In the genomic region with DNA sequence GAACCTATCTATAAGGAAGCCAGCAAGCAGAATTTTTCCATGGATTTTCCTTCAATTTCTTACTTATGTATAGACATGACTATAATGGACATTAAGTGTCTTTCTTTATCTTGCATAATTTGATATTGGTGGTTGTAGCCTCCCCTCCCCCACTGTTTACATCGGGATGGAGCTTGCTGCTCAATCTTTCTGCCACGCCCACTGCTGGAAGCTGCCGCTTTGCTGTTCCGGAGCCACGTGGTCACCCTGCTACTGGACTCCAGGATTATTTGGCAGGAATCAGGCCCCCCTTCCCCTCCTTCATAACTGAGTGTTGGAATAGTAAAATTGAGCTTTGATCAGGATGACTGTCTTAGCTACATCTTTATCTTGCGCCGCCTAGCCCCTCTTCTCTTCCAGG, we compare ENCODE assay signal across 12 mouse cellular contexts. TPM values are rescaled to one million over a fixed set of nuclear protein-coding genes. Genes with fewer than 3 reads are reported as not detected.
DNase-seq lines count a peak whose midpoint lies in the region; ATAC-seq and TF ChIP-seq lines count a peak whose summit lies in the region.
"Had no signal": no experiment of that assay in that cellular context is flagged by ENCODE, and none has a peak within 500 bp of the region (broad histone marks: within the 10 kb centered on the region; RNA-seq: fewer than 3 reads in every experiment).

No protein-coding gene starts in this region.

- H3K9me3 ChIP-seq in ES-E14 (ENCODE audit: control insufficient read depth, insufficient read depth, low read depth, low read length): no peaks in the 10 kb centered on the region
- H3K9me3 ChIP-seq in liver, postnatal 0 days (ENCODE audit: low read length): no peaks in the 10 kb centered on the region
- no peaks in the 10 kb centered on the region for H3K9me3 ChIP-seq in intestine, embryonic 15.5 days
- H3K9me3 ChIP-seq: stomach, embryonic 15.5 days had no signal

- peaks cover 0 to 1% of the 10 kb centered on the region in 2 experiments; a peak in 1 of 4 replicates for H3K4me1 ChIP-seq in ES-E14 (ENCODE audit: control insufficient read depth in 2 of 2, insufficient read depth in 2 of 2, low read length in 2 of 2, poor library complexity in 1 of 2)
- 0 out of 2 replicates have a peak, but pooled peaks cover 3% of the 10 kb centered on the region for H3K4me1 ChIP-seq in liver, postnatal 0 days (ENCODE audit: insufficient read depth)
- H3K4me1 ChIP-seq in intestine, embryonic 15.5 days (replicated peaks): peaks cover 4% of the 10 kb centered on the region

- H3K27me3 ChIP-seq in liver, postnatal 0 days (ENCODE audit: insufficient read depth, low read length): no peaks in the 10 kb centered on the region
- H3K27me3 ChIP-seq in intestine, embryonic 15.5 days (replicated peaks): no peaks in the 10 kb centered on the region
- H3K27me3 ChIP-seq: CH12.LX; stomach, embryonic 15.5 days had no signal

- in situ Hi-C loops in ES-E14 (cut with MboI; ENCODE audit: low sequenced_read_pairs in 2 of 2, unreplicated experiment in 2 of 2): no loop called here

- H3K4me2 ChIP-seq in liver, postnatal 0 days (ENCODE audit: low read depth, low read length): no peak overlapping the region
- H3K4me2 ChIP-seq in intestine, embryonic 15.5 days (replicated peaks): no peak overlapping the region
- H3K4me2 ChIP-seq: stomach, embryonic 15.5 days had no signal

- TF ChIP-seq CTCF in liver, postnatal 0 days (IDR thresholded peaks at IDR 0.05; ENCODE audit: low read depth): no peak

- H3K27ac ChIP-seq in ES-E14 (ENCODE audit: insufficient read depth, low read depth, low read length, poor library complexity, severe bottlenecking): no peak overlapping the region
- no peak overlapping the region for H3K27ac ChIP-seq in liver, postnatal 0 days (ENCODE audit: low read depth)
- no peak overlapping the region for H3K27ac ChIP-seq in intestine, embryonic 15.5 days
- H3K27ac ChIP-seq: hindbrain, postnatal 0 days; stomach, embryonic 15.5 days had no signal

- no peak overlapping the region for H3K4me3 ChIP-seq in ES-E14 (ENCODE audit: insufficient read depth in 1 of 2, low read depth in 1 of 2, low read length in 2 of 2, poor library complexity in 1 of 2, severe bottlenecking in 1 of 2)
- H3K4me3 ChIP-seq in liver, postnatal 0 days (ENCODE audit: low read depth, low read length): no peak overlapping the region
- H3K4me3 ChIP-seq in intestine, embryonic 15.5 days (replicated peaks): no peak overlapping the region
- H3K4me3 ChIP-seq: stomach, embryonic 15.5 days had no signal

- intact Hi-C loops in gastrocnemius, postnatal 14 days (cut with DNase I; ENCODE audit: low total_unique reads): loop anchor here (10.0 kb wide), 2 partner anchors 188 to 448 kb away; no protein-coding TSS in a partner anchor

- 45% methylated on average over 7 of the region's 7 CpGs for WGBS in liver, postnatal 0 days (ENCODE audit: insufficient replicate concordance)
- 39% methylated on average over 7 of the region's 7 CpGs for WGBS in intestine, embryonic 15.5 days

- 0 out of 2 replicates have a peak overlapping the region, but pooled peaks have one; percentile 32 for H3K9ac ChIP-seq in ES-E14 (ENCODE audit: insufficient read depth, low read depth, low read length, poor library complexity, severe bottlenecking)
- H3K9ac ChIP-seq in liver, postnatal 0 days (replicated peaks): no peak overlapping the region
- H3K9ac ChIP-seq in intestine, embryonic 15.5 days: no peak overlapping the region
- H3K9ac ChIP-seq: stomach, embryonic 15.5 days had no signal

- H3K36me3 ChIP-seq in ES-E14 (ENCODE audit: control insufficient read depth, insufficient read depth, low read length, poor library complexity, severe bottlenecking): no peaks in the 10 kb centered on the region
- no peaks in the 10 kb centered on the region for H3K36me3 ChIP-seq in liver, postnatal 0 days (replicated peaks; ENCODE audit: insufficient read depth, low read length)
- no peaks in the 10 kb centered on the region for H3K36me3 ChIP-seq in intestine, embryonic 15.5 days
- H3K36me3 ChIP-seq: stomach, embryonic 15.5 days had no signal

- no peak for ATAC-seq in liver, postnatal 0 days
- no peak for ATAC-seq in intestine, embryonic 15.5 days
- ATAC-seq: hindbrain, postnatal 0 days had no signal

- TF ChIP-seq EP300 in liver, postnatal 0 days (IDR thresholded peaks at IDR 0.05; ENCODE audit: low read depth): no peak

- DNase-seq in gastrocnemius, postnatal 14 days: peak; percentile 5
- no peak for DNase-seq in gastrocnemius, postnatal 25 days
- no peak for DNase-seq in ES-E14 (ENCODE audit: low read depth, low spot score)
- peak; percentile 19 for DNase-seq in embryo, embryonic 11 days
- peak; percentile 31 for DNase-seq in liver, postnatal 0 days
- DNase-seq in spleen, postnatal 10 days (ENCODE audit: low spot score in 2 of 2): no peak
- no peak for DNase-seq in c-Kit-positive CD71-positive TER-119-positive erythroid progenitor cells, embryonic 14.5 days (ENCODE audit: low spot score)
- DNase-seq: adrenal gland, adult 8-10 months had no signal

TF ChIP-seq in ES-E14, 5 proteins besides CTCF, POLR2A, EP300 and RAD21:
- TF ChIP-seq ZC3H11A (IDR thresholded peaks at IDR 0.05; ENCODE audit: borderline replicate concordance, low read depth, low read length): no peak
- TF ChIP-seq MAFK (IDR thresholded peaks at IDR 0.05; ENCODE audit: insufficient read depth, low read depth, low read length): no peak
- no peak for TF ChIP-seq HCFC1 (IDR thresholded peaks at IDR 0.05; ENCODE audit: borderline replicate concordance, insufficient read depth, low read length)
- no peak for TF ChIP-seq CHD2 (IDR thresholded peaks at IDR 0.05; ENCODE audit: low read depth, low read length)
- TF ChIP-seq ZNF384 (IDR thresholded peaks at IDR 0.05; ENCODE audit: low read depth, low read length): no peak

RNA-seq across cellular contexts. Expression of a gene that starts 46.2 kb away (rescaled TPM):
- 10 to 100 TPM; 12.6 to 13.7 TPM for total RNA-seq in gastrocnemius, postnatal 14 days (2021)
- 10 to 100 TPM in 1 of 2 experiments, 1 to 10 TPM in 1; 9.4 to 11.8 TPM for total RNA-seq in gastrocnemius, postnatal 25 days (2021)
- total RNA-seq in ES-E14 (2012; rRNA removed): 10.3 and 18.1 TPM in 2 replicates
- 20.9 and 21.6 TPM in 2 replicates for polyA plus RNA-seq in liver, postnatal 0 days (2015; fragmentation: Nextera tagmentation; extraction: Ambion mirVana)
- 17.3 and 18.8 TPM in 2 replicates for polyA plus RNA-seq in intestine, embryonic 15.5 days (2015; fragmentation: Nextera tagmentation; extraction: Ambion mirVana)

Comparison
In these comparisons a context has a peak if more than half of its experiments do, and no peak if none do; other contexts are left out.
1. DNase-seq: peak in gastrocnemius, postnatal 14 days (single experiment), embryo, embryonic 11 days (single experiment) and liver, postnatal 0 days (single experiment); none in gastrocnemius, postnatal 25 days (single experiment), ES-E14 (single experiment), spleen, postnatal 10 days (0 of 2) and c-Kit-positive CD71-positive TER-119-positive erythroid progenitor cells, embryonic 14.5 days (single experiment).